Mouse (Mus musculus) midbrain, embryonic 15.5 days (tissue): ENCODE results near the gene Cspg5. TPM values are rescaled to one million over a fixed set of nuclear protein-coding genes. Genes with fewer than 3 reads are reported as not detected.

Experiments used
- ATAC-seq: fragments of 200-750 bp; cut with Nextera tagmentation; replicated peaks from 2 replicates; pipeline ENCODE4 v1.8.0; 2017; ENCODE audit warnings: moderate TSS enrichment
- H3K27ac ChIP-seq: fragments of 300-500 bp; sonication (generic); 2 replicates; pipeline ENCODE4 v1.5.1; 2015; ENCODE audit warnings: mild to moderate bottlenecking, inconsistent platforms
- H3K27me3 ChIP-seq: fragments of 300-500 bp; sonication (generic); replicated peaks from 2 replicates; pipeline ENCODE4 v1.6.1; 2015; ENCODE audit warnings: inconsistent platforms
- H3K36me3 ChIP-seq: fragments of 300-500 bp; sonication (generic); replicated peaks from 2 replicates; pipeline ENCODE4 v1.6.1; 2015; ENCODE audit warnings: inconsistent platforms
- H3K4me1 ChIP-seq: fragments of 300-500 bp; sonication (generic); 2 replicates; pipeline ENCODE4 v1.6.1; 2015; ENCODE audit warnings: inconsistent platforms
- H3K4me2 ChIP-seq: fragments of 300-500 bp; sonication (generic); 2 replicates; pipeline ENCODE4 v1.6.1; 2015; ENCODE audit warnings: inconsistent platforms, mild to moderate bottlenecking, moderate library complexity
- H3K4me3 ChIP-seq: fragments of 300-500 bp; sonication (generic); 2 replicates; pipeline ENCODE4 v1.5.1; 2015; ENCODE audit warnings: mild to moderate bottlenecking, inconsistent platforms
- H3K9ac ChIP-seq: fragments of 300-500 bp; sonication (generic); 2 replicates; pipeline ENCODE4 v1.6.1; 2015; ENCODE audit warnings: mild to moderate bottlenecking, inconsistent platforms
- H3K9me3 ChIP-seq: fragments of 300-500 bp; sonication (generic); 2 replicates; pipeline ENCODE4 v1.6.1; 2016; ENCODE audit warnings: inconsistent platforms
- WGBS: fragments of 180-500 bp; shearing (Covaris S2); methylation state at CpG from one replicate; pipeline ENCODE4 v1.1.7; 2015; ENCODE audit warnings: mixed read lengths; 5-methylcytosine and 5-hydroxymethylcytosine counted together
- polyA plus RNA-seq: library from polyadenylated mRNA; unstranded; fragments of >200 nt; fragmentation: Nextera tagmentation; extraction: Ambion mirVana; gene quantifications from 2 replicates; pipeline ENCODE4 v1.2.1, GENCODE M21; 2015

Gene Cspg5
- 175 and 191 TPM in 2 replicates for polyA plus RNA-seq

GRCm38 (mm10) chr9:110243221-110243833 is at the start of gene Cspg5:
Gene Cspg5 (plus strand): TSS chr9:110243783.
- Histone ChIP-seq H3K9me3 (no peaks in the 10 kb centered on the region), H3K36me3 (peaks cover 2% of the 10 kb centered on the region; the same call in 1 of the 2 replicates), H3K27me3 (no peaks in the 10 kb centered on the region), H3K4me3 (peak within 1 kb of the TSS; percentile 88), H3K4me2 (peak within 1 kb of the TSS; percentile 90), H3K4me1 (peaks cover 29% of the 10 kb centered on the region), H3K9ac (peak within 1 kb of the TSS; percentile 88), H3K27ac (peak within 1 kb of the TSS; percentile 92)
- 87% methylated on average over 7 of the region's 7 CpGs for WGBS
- no peak for ATAC-seq

- Histone ChIP-seq H3K27me3 (no peaks in the 10 kb centered on the region), H3K9me3 (no peaks in the 10 kb centered on the region), H3K9ac (no peak overlapping the region), H3K4me1 (no peaks in the 10 kb centered on the region), H3K27ac (no peak overlapping the region), H3K4me3 (no peak overlapping the region), H3K4me2 (no peak overlapping the region), H3K36me3 (peaks cover 65% of the 10 kb centered on the region)
- 86% methylated on average over 2 of the region's 2 CpGs for WGBS
- ATAC-seq = no peak
Measured at GRCm38 (mm10) chr9:110199870-110200269, 43.7 kb upstream of the Cspg5 start.

GRCm38 (mm10) chr9:110205526-110206404 is 37.8 kb upstream of the Cspg5 start:
- H3K9me3 ChIP-seq = no peaks in the 10 kb centered on the region
- peak overlapping the region; percentile 71 for H3K27ac ChIP-seq
- peak; percentile 82 for ATAC-seq
- no peak overlapping the region for H3K4me2 ChIP-seq
- 22% methylated on average over 15 of the region's 15 CpGs for WGBS
- no peaks in the 10 kb centered on the region for H3K27me3 ChIP-seq
- H3K4me3 ChIP-seq = no peak overlapping the region
- H3K36me3 ChIP-seq = peaks cover 57% of the 10 kb centered on the region
- peaks cover 3% of the 10 kb centered on the region for H3K4me1 ChIP-seq
- H3K9ac ChIP-seq = no peak overlapping the region

GRCm38 (mm10) chr9:110206437-110206836 is 37.1 kb upstream of the Cspg5 start:
- no peaks in the 10 kb centered on the region for H3K27me3 ChIP-seq
- H3K4me2 ChIP-seq = no peak overlapping the region
- ATAC-seq = no peak
- peak overlapping the region; percentile 71 for H3K27ac ChIP-seq
- H3K36me3 ChIP-seq = peaks cover 54% of the 10 kb centered on the region
- 67% methylated on average over 2 of the region's 2 CpGs for WGBS
- H3K4me1 ChIP-seq = peaks cover 3% of the 10 kb centered on the region
- no peak overlapping the region for H3K9ac ChIP-seq
- H3K4me3 ChIP-seq = no peak overlapping the region
- H3K9me3 ChIP-seq = no peaks in the 10 kb centered on the region

GRCm38 (mm10) chr9:110208265-110208664 is 35.3 kb upstream of the Cspg5 start:
- no peaks in the 10 kb centered on the region for H3K27me3 ChIP-seq
- peaks cover 3% of the 10 kb centered on the region for H3K4me1 ChIP-seq
- H3K4me2 ChIP-seq = no peak overlapping the region
- 75% methylated on average over 7 of the region's 7 CpGs for WGBS
- H3K9ac ChIP-seq = no peak overlapping the region
- H3K4me3 ChIP-seq = no peak overlapping the region
- no peak overlapping the region for H3K27ac ChIP-seq
- no peaks in the 10 kb centered on the region for H3K9me3 ChIP-seq
- ATAC-seq = no peak
- peaks cover 54% of the 10 kb centered on the region for H3K36me3 ChIP-seq

GRCm38 (mm10) chr9:110208967-110209366 is 34.6 kb upstream of the Cspg5 start:
- no peak for ATAC-seq
- H3K36me3 ChIP-seq = peaks cover 51% of the 10 kb centered on the region

GRCm38 (mm10) chr9:110224273-110224672 is 19.3 kb upstream of the Cspg5 start:
- WGBS = 89% methylated on average over 4 of the region's 4 CpGs
- no peak overlapping the region for H3K4me3 ChIP-seq
- H3K4me1 ChIP-seq = no peaks in the 10 kb centered on the region
- no peaks in the 10 kb centered on the region for H3K9me3 ChIP-seq
- no peak overlapping the region for H3K9ac ChIP-seq
- no peak for ATAC-seq
- H3K36me3 ChIP-seq = peaks cover 50% of the 10 kb centered on the region
- no peaks in the 10 kb centered on the region for H3K27me3 ChIP-seq
- no peak overlapping the region for H3K4me2 ChIP-seq
- H3K27ac ChIP-seq = no peak overlapping the region

More at GRCm38 (mm10) chr9:110208967-110209366, 34.6 kb upstream of the Cspg5 start:
- WGBS = 83% methylated on average over 3 of the region's 3 CpGs
- Histone ChIP-seq H3K4me3 (no peak overlapping the region), H3K4me1 (peaks cover 3% of the 10 kb centered on the region), H3K9me3 (no peaks in the 10 kb centered on the region), H3K9ac (no peak overlapping the region), H3K4me2 (no peak overlapping the region), H3K27ac (no peak overlapping the region), H3K27me3 (no peaks in the 10 kb centered on the region)

GRCm38 (mm10) chr9:110226191-110226590 is 17.4 kb upstream of the Cspg5 start:
- no peak overlapping the region for H3K9ac ChIP-seq
- no peak overlapping the region for H3K4me3 ChIP-seq
- H3K4me2 ChIP-seq = no peak overlapping the region
- H3K36me3 ChIP-seq = peaks cover 48% of the 10 kb centered on the region
- no peaks in the 10 kb centered on the region for H3K9me3 ChIP-seq
- H3K27me3 ChIP-seq = no peaks in the 10 kb centered on the region
- WGBS = 95% methylated on average over 4 of the region's 4 CpGs
- no peaks in the 10 kb centered on the region for H3K4me1 ChIP-seq
- no peak for ATAC-seq
- H3K27ac ChIP-seq = no peak overlapping the region

GRCm38 (mm10) chr9:110228671-110229070 is 14.9 kb upstream of the Cspg5 start:
- peaks cover 38% of the 10 kb centered on the region; the same call in 1 of the 2 replicates for H3K36me3 ChIP-seq
- no peak overlapping the region for H3K27ac ChIP-seq
- no peak overlapping the region for H3K4me2 ChIP-seq
- no peaks in the 10 kb centered on the region for H3K9me3 ChIP-seq
- no peak for ATAC-seq
- H3K9ac ChIP-seq = no peak overlapping the region
- no peaks in the 10 kb centered on the region for H3K27me3 ChIP-seq
- H3K4me1 ChIP-seq = no peaks in the 10 kb centered on the region
- no peak overlapping the region for H3K4me3 ChIP-seq
- 92% methylated on average over 6 of the region's 6 CpGs for WGBS

- peaks cover 38% of the 10 kb centered on the region; the same call in 1 of the 2 replicates for H3K36me3 ChIP-seq
- H3K9me3 ChIP-seq = no peaks in the 10 kb centered on the region
- H3K4me2 ChIP-seq = no peak overlapping the region
- 0 out of 2 replicates have a peak overlapping the region, but pooled peaks have one; percentile 50 for H3K27ac ChIP-seq
- H3K4me1 ChIP-seq = no peaks in the 10 kb centered on the region
- no peak overlapping the region for H3K4me3 ChIP-seq
- H3K9ac ChIP-seq = no peak overlapping the region
- H3K27me3 ChIP-seq = no peaks in the 10 kb centered on the region
- 95% methylated on average over 1 of the region's 1 CpGs for WGBS
- no peak for ATAC-seq
Measured at GRCm38 (mm10) chr9:110229112-110229511, 14.5 kb upstream of the Cspg5 start.

- no peaks in the 10 kb centered on the region for H3K4me1 ChIP-seq
- no peak overlapping the region for H3K27ac ChIP-seq
- no peak overlapping the region for H3K4me2 ChIP-seq
- H3K27me3 ChIP-seq = no peaks in the 10 kb centered on the region
- ATAC-seq = no peak
- H3K9me3 ChIP-seq = no peaks in the 10 kb centered on the region
- no peak overlapping the region for H3K9ac ChIP-seq
- WGBS = 86% methylated on average over 10 of the region's 10 CpGs
- H3K4me3 ChIP-seq = no peak overlapping the region
- peaks cover 35% of the 10 kb centered on the region; the same call in 1 of the 2 replicates for H3K36me3 ChIP-seq
Measured at GRCm38 (mm10) chr9:110229566-110230248, 13.9 kb upstream of the Cspg5 start.
